Mouse (Mus musculus) NIH3T3 (cell line): Measurements from ENCODE around the gene Zfp64.

Experiments used
- DNase-seq: peaks from one replicate; pipeline ENCODE4 v3.0.0-alpha.2; 2012; ENCODE audit warnings: low read depth

Zfp64 gene

GRCm38 (mm10) chr2:168848553-168848952, 106.8 kb downstream of the Zfp64 start:
- no peak for DNase-seq

DNA sequence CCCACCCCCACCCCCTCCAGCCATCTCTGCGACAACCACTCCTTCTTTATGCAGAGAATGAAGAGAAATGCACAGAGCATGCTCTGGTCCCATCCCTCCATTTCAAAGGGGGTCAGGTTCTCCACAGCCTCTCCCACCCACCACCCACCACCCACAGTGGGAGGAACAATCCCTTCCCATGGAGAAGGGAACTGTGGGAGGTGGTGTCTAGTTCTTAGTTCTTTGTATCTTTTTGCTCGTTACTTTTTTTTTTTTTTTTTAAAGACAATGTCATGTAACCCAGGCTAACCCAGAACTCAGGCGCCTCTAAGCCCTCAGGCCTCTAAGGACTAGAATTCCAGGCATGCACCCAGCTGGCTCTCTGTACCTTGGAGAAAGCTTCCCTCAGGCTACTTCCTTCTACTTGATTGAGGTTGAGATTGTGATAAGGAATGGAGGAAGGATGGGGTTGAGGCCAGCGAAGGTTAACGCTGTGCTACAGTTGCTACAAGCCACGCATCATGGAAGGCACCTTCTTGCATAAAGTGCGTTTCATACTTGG, 109.1 kb downstream of the Zfp64 start:
- DNase-seq: no peak
